Mouse (Mus musculus): Measurements from ENCODE around the gene Ncln.
A peak's percentile ranks its signal among the peaks of the same experiment; 100 is the strongest.

The Ncln gene

DNA sequence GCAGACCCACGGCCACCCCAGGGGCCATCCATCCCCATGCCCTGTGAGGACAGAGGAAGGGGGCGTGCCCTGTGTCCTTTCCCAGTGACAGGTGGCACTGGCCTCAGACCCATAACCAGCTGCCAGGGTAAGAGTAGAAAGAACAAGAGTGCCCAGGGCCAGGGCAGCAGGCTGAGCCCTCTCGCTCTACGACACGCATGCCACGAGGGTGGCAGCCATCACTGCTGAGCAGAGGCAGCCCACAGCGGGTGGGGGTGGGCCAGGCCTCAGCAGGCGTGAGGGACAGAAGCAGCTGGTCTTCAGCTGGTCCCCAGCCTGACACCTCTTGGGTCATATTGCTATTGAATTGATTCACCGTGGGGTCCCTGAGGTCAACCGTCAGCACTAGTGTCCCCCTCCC lies 9.7 kb downstream of the Ncln start:
- no peak for DNase-seq

DNA sequence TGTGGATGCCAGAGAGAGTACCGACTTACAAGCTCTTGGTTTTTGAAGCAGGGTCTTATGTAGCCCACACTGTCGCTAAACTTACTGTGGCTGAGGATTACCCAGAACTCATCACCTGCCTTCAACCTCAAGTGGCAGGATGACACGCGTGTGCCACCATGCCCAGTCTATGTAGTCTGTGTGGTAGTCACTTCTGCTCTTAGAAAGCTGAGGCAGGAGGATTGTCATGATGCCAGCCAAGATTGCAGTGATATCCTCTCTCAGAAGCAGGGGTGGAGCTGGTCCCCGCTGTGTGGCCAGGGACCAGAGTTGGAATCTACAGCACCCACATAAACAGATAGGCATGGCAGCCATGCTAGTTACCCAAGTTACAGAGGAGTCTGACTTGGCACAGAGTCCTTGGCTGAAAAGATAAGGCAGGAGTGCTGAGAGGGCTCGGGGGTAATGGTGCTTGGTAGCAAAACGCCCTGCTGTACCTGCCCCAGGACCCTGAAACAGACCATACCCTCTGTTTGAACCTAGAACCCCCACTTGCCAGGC lies 10.6 kb downstream of the Ncln start:
- DNase-seq = no peak

DNA sequence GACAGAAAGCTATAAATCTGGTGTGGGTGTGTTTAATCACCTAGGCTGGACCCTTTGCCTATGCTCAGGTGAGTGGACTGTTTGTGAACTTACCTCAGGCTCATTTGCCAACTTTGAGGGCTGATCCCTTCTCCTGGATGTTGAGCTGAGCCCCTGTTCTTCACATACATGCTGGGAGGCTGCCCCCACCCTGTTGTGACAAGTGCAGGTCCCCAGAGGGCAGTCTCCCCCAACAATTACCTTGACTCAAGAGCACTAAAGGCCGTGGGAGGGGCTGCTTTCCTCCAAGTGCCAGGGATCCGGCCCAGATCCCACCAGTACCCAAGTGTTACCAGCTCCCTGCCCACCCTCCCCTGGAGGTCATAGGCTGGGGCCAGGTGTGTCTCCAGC lies 11.1 kb downstream of the Ncln start:
- DNase-seq = no peak

DNA sequence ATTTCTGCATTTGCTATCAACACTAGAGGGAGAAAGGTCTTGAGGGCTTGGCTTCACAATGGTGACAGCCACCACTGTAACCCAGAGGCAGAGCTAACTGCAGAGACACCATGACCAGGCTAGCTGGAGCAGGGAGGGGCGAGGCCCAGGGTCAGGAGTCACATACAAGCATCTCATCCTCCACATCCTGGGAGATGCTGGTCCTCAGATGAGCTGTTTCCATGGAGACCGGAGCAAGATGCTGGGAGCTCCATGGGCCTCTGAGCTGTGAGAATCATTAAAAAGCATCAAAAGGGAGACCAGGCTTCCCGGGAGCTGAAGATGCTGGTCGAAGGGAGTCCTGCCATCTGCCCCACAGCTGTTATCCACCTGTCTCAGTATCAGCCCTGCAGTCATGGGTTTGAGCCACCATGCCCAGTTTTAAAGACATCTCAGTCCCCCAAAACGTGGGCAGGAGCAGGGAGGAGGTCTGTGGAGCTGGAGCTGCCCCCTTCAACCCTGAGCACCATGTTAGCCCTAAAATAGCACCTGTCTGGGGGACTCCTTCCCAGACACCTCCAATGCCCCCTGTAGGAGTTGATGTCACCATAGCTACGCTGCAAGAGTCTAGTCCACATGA lies 11.6 kb downstream of the Ncln start:
- DNase-seq = no peak

DNA sequence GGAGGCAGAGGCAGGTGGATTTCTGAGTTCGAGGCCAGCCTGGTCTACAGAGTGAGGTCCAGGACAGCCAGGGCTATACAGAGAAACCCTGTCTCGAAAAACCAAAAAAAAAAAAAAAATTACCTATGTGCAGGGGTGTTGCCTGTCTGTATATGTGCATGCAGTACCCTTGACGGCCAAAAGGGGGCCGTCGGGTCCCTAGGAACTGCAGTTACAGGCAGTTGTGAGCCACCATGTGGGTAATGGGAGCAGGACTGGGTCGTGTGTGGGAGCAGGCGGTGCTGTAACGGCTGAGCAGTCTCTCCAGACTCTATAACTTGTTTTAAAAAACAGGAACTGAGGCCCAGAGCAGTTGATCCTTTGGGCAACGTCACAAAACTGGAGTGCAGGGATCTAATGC lies 12.2 kb downstream of the Ncln start:
- peak; percentile 66 to 80 for DNase-seq

DNA sequence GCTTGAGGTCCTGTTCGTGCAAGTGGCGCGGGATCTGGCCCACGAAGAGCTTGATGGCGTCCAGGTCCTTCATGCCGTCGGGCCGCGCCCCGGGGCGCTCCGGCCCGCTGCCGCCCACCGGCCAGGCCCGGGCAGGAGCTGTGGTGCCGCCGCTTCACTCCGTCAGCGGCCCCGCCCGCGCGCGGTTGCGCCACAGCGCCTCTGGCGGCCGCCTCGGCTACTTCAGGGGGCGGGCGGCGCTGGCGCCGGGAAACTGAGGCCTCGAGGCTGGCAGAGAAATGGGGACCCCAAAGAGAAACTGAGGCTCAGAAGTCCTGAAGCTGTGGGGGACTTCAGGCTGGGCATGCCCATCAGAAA lies 13.7 kb downstream of the Ncln start, which contains the start of gene Celf5:
Gene Celf5, minus strand, starts transcription at position 177 of the 357 bp plus-strand sequence.
- DNase-seq = peak; percentile 79 to 89

DNA sequence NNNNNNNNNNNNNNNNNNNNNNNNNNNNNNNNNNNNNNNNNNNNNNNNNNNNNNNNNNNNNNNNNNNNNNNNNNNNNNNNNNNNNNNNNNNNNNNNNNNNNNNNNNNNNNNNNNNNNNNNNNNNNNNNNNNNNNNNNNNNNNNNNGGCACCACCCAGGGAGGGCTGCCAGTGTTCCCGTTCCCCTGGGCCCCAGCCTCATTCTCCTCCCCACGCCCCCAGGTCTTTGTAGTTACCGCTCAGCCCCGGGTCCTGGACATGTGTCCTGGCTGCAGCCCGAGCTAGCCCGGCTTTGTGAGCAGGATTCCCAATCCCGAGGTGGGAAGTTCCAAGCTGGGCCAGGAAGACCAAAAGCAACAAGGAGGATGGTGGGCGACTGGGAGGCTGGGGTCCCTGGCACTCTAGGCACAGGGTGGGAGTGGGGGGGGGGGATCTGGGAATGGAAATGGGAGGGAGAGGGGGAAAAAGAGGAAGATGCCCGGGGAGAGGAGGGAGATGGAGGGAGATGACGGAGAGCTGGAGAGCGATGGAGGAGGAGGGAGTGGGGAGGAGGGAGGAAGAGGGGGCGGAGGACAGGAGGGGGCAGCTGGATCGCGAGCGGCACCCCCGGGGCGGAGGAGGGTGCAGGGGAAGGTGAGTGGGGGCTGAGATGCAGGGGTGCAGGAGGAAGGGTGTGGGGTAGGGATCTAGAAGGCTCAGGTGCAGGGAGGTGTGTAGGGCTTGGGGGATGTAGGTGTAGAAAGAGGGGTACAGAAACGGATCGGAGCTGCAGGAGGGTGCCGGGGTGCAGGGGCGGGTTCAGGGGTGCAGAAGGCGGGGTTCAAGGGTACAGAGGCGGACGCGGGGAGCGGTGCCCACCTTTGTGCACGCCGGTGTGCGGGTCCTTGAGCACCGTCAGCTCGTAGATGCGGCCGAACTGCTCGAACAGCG lies 14.3 kb downstream of the Ncln start:
- peak; percentile 47 to 60 for DNase-seq

DNA sequence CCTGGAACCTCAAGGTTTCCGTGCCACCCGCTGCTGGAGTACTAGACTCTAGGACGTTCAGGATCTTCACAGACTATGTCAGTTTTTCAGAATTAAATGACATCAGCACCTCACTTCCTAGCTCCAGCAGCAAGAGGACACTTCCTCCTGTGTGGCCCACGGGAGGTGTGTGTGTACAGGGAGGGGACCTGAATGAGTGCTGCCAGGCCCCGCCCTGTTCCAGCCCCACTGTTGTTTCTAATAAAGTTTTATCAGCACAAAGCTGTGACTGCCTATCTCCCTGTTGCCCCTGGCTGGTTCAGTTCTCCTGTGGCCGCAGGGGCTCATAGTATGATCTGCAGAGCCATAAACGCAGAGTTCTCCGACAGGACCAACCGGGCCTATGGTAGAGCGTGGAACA lies 21.7 kb downstream of the Ncln start:
- DNase-seq = no peak

DNA sequence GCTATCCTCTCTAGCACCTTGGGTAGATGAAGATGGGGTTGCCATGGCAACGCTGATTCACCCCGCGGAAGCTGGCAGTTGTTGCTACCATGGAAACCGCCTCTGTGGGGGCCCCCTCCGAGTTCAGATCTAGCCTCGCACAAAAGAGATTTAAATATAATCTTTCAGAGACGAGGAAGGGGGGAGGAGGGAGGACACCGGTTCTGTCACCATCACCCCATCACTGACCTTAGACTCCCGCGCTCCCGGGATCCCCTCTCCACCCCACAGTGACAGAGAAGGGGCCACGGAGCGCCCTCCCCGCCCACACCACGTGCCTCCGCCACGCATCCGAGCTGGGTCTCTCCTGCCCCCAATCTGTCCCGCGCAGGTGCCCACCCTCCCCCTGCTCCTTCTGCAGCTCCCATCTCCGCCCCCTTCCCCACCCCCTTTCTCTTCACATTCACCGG lies 23.2 kb downstream of the Ncln start:
- peak; percentile 83 to 86 for DNase-seq

DNA sequence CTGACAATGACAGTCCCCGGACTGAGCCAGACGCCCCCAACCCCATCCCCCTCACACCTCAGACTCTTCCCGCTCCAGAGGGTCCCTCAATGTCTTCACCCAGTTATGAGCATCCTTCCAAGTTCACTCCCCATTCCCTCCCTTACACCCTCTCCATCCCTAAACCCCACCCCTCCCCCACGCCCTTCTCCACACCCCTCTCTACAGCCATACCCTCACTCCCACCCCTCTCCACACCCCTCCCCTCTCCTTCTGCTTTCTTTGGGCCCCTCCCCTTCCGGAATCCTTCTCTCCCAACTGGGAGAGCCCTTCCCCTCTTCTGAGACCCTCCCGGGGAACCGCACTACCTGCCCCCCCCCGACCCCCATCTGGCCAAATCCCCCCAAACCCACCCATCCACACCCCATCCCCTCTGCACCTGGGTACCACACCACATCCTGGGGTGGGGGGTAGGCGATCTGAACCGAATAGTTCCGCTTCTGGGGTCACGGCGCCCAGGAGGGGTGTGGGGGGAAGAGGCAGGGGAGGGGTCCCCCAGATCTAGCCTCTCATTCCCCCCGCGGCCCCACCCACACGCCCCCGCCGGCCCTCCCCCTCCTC lies 23.7 kb downstream of the Ncln start:
- no peak for DNase-seq

DNA sequence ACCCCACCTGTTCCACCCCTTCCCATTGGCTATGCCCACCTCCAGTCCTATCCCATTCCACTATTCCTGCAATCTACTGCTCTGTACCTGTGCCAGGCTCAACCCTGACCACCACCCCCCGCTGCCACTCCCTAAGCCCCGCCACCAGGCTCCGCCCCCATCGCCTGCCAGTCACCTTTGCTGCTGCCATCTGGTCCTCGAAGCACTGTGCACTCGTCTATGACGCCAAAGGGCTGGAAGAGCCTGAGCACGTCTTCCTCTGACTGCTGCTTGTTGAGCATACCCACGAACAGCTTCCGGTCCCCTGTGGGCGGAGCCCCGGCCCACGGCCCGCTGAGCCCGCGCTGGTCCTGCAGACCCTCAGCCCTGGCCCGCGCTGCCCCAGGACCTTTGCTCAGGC lies 25.7 kb downstream of the Ncln start:
- peak in 1 of 2 experiments; percentile 72 for DNase-seq

DNA sequence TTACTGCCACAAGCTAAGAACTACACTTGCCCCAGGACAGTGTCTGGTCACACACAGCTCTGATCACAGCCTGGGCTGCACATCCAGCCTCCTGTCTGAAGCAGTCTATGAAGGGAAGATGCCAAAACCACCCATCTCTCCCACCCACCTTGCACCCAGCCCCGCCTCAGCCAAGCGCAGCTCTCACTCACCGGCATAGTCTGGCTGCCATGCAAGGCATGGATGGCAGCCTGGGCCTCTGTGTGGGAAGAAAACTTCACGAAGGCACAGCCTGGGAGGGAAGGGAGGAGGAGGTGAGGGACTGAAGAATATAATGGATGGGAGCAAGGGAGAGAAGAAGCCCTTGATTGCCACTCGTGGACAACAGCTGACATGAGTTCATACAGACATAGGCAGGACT lies 26.9 kb downstream of the Ncln start:
- DNase-seq = no peak

DNA sequence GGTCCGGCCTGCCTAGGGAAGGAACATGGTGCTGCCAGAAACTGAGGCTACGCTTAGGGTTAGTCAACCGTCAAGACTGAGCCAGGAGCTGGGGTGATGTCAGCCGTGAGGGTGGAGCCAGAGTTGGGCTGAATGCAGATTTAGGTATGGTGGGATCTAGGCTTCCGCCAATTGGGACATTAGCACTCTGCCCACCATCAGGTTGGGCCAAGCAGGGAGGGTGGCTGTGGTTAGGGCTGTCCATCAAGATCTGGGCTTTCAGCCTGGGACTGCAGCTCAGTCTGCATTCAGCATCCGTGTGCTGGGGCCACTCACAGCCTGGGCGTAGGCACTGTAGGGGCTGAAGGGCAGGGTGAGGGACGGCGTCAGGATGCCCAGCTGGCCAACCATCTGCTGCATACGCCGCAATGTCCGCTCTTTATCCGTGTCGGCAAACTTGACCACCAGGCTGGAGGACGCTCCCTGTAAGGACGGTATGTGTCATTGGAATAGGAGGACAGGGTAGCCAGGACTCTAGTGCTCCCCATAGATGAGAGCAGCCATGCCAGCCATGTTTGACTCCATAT lies 28.4 kb downstream of the Ncln start:
- DNase-seq = peak in 1 of 2 experiments; percentile 45

DNA sequence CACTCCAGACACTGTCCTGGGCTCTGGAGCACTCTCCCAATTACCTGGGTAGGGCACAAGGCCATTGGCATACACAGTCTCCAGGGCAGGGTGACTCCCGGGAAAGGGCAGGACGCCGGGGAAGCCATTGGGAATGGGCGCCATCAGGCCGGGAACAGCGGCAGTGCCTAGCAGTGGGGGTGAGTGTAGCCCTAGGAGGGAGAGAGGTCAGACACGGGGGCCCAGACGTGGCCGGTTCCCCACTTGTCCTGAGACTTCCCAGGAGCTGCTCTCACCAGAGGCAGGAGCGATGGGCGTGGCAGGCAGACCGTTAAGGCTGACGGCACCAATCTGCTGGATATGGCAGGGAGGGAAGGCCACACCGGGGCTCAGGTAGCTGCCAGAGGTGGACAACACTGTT lies 29.3 kb downstream of the Ncln start:
- peak in 1 of 2 experiments; percentile 21 for DNase-seq

DNA sequence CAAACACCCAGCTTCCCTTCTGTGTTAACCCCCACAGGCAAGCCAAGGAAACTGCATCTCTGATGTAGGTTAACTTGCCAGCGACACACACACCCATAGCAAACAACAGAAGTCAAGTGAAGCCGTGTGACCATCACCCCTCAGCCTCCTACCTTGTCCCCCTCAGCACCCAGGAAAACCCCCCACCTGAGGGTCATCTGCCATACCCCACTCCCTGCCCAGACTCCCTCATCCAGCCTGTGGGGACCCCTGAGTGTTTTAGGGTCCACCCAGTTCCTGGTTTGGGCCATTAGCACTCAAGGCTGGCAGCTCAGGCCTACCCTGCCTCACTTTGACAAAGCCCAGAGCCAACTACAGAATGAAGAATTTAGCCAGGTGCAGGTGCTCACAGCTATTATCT lies 30.1 kb downstream of the Ncln start:
- no peak for DNase-seq

DNA sequence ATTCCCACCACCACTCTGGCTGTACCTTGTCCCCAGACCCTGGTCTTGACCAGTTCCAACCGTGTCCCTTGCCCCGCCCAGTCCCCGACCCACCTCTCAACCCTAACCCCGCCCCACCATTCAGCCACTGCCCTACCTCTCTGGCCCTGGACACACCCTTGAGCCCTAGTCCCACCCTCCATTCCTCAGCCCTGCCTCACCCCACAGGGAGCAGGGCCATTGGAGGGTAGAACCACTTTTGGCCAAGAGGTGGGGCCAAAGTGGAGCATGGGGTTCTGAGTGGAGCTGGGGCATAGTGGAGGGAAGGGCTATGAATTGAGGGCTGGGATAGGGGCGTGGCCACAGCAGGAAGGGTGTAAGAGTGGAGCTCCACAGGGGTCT lies 30.9 kb downstream of the Ncln start:
- DNase-seq = peak in 1 of 2 experiments; percentile 22

DNA sequence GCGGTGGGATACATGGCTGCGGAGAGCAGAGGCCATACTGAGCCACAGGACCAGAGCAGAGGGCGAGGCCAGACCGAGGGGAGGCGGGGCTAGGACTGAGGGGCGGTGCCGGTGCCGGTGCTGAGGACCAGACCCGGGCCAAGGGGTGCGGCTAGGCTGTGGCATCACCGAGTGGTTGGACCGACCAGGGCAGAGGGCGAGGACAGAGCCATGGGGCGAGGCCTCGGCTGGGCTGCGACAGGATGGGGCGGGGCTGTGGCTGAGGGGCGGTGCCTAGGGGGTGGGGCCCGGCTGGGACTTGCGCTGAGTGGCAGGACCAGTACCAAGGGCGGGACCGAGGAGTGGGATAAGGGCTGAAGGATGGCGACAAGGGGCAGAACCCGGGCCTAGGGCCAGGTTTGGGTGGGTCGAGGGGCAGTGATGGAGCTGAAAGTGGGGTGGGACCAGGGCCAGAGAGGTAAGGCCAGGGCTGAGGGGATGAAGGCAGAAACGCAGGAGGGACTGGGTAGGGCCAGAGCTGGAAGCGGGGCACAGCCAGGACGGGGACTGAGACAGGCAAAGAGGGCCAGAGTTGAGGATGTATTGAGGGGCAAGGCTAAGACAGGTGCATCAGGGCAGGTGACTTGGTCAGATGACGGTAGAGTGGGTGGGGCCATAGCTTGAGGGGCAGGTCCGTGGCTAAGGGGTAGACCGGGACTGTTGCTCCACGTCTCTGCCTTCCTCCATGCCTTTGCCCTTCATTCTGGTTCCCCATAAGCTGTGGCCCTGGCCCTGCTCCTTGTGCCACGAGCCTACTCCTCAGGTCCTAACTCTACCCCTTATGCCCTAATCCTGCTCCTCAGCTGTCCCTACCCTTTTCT lies 31.6 kb downstream of the Ncln start:
- peak; percentile 64 to 70 for DNase-seq

DNA sequence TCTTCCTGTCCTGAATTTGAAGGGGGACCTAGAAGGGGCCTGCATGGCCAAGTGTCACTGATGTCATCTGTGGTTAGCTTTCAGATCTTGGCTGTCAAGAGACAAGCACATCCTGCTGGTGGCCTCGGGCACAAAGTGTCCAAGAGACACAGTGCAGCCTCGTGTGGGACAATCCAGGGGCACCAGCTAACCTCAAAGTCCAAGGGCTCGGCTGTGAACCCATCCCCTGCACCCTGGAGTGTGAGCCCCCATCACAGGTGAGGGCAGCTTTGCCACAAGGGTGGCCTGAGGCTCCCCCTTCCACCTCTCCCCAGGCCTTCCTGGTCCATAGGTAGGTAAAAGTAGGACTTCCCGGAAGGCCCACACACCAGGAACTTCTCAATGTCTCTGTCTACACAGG lies 32.7 kb downstream of the Ncln start:
- peak; percentile 9 for DNase-seq

DNA sequence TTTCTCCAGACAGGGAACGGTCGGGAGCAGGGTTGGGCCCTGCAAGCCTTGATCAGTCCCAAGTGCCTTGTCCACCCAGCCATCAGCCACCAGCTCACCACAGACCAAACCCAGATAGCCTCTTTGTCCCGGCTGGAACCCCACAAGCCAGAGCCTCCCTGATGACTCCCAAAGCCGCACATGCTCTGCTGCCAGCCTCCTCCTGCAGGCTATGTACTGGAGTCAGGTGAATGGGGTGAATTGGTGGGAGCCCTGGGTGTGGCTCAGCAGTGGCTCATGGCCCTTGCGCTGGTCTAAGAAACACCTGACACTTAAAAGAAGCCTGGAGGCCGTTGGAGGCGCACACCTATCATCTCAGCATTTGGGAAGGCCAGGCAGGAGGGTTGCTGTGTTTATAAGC lies 33.3 kb downstream of the Ncln start:
- DNase-seq = peak in 1 of 2 experiments; percentile 10

DNA sequence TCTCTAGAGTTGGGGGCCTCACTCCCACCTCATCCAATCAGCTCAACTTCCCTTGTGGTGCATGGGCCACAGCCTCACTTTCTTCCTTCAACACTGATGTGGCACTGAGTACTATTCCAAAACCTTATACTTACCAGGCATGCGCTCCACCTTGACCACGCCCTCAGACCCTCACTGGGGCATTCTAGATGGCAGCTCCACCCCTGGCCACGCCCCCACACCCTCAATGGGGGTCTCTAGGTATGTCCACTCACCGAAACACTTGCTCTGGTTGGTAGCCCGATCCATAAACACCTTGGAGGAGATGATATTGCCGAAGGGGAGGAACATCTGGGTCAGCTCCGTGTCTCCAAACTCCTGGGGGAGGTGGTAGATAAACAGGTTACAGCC lies 33.8 kb downstream of the Ncln start:
- peak; percentile 26 to 43 for DNase-seq

DNA sequence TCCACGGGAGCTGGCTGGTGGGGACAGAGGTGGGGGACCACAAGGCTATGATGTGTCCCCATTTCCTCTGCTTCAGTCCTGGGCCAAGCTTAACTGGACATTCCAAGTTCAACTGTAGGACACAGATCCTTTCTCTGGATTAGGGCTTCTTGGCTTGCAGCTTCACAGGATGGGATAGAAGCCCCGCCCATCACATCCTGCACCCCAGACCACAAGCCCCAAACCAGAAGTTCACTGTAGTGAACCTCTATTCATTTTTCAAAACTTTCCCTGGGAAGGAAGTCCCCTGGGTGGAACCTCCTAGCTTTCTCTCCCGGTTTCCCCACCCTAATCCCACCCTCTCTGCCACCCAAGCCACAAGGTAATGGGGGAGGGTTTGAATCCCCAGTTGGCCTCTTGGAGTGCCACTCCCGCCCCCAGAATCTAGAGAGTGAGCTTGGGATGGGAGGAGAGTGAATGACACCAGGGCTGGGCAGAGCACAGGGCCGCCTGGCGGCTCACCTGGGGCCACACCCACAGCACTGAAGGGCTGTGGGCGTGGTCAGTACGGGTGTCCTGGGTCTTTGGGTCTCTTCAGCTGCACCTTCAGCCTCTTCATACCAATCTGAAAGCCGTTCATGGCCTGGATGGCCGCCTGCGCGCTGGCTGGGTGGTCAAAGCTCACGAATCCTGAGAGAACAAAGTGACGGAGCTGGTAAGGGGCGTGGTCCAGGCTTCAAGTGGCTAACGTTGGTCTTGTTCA lies 34.3 kb downstream of the Ncln start:
- DNase-seq = peak; percentile 10 to 27

All from cerebellum, postnatal 14 days (tissue).